Mouse (Mus musculus) brain, embryonic 14.5 days (tissue): ENCODE measurements at regions not wholly inside any gene's neighbourhood (a gene's known extent, or its start where the extent isn't known, plus 50 kb on each side); places are given as distances from the start of the nearest gene placed in this dataset.

ENCODE experiments used
- CTCF ChIP-seq: fragments of 200-500 bp; IDR thresholded peaks from 2 replicates; pipeline ENCODE4 v1.5.1; 2012; ENCODE audit warnings: inconsistent platforms, mild to moderate bottlenecking, moderate library complexity, borderline replicate concordance; ENCODE audit not compliant: insufficient read depth, insufficient read length; ENCODE audit errors: extremely low read depth
- POLR2A ChIP-seq: fragments of 200-500 bp; IDR thresholded peaks from 2 replicates; pipeline ENCODE4 v1.6.1; 2012; ENCODE audit warnings: mild to moderate bottlenecking, inconsistent platforms, borderline replicate concordance; ENCODE audit not compliant: poor library complexity, insufficient read depth, insufficient read length, severe bottlenecking; ENCODE audit errors: extremely low read depth

DNA sequence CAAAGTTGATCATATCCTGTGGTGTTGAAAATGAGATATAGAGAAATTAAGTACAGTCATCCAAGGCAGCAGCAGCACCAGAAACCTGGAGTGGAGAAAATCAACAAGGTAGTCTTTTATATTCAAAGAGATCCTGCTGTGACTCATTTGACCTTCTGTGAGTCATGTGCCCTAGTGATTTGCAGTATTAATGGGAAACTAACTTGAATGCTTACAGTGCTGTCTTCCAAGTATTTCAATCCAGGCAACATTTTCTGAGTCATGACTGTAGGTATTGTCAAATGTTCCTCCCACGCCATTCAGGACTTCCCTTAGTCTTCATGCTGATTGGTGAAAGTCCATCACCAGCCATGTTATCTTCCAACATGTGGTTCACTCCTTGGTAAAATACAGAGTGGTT lies 169.0 kb upstream of the L3mbtl3 start:
- TF ChIP-seq CTCF = no peak
- no peak for TF ChIP-seq POLR2A
